Mouse (Mus musculus) forebrain, embryonic 11.5 days (tissue): ENCODE measurements around the gene Gm49368. TPM values are rescaled to one million over a fixed set of nuclear protein-coding genes. Genes with fewer than 3 reads are reported as not detected.

Experiments used
- ATAC-seq: fragments of 200-750 bp; cut with Nextera tagmentation; replicated peaks from 2 replicates; pipeline ENCODE4 v1.8.0; 2017; ENCODE audit warnings: moderate TSS enrichment; ENCODE audit not compliant: low FRiP score
- DNase-seq: peaks from one replicate; pipeline ENCODE4 v3.0.0-alpha.2; 2017; ENCODE audit warnings: low spot score
- H3K27ac ChIP-seq: fragments of 300-500 bp; sonication (generic); 2 replicates; pipeline ENCODE4 v1.5.1; 2014; ENCODE audit warnings: low read depth, low read length
- H3K27me3 ChIP-seq: fragments of 300-500 bp; sonication (generic); 2 replicates; pipeline ENCODE4 v1.6.1; 2014; ENCODE audit warnings: mild to moderate bottlenecking, low read length, mixed read lengths; ENCODE audit not compliant: control insufficient read depth, insufficient read depth
- H3K36me3 ChIP-seq: fragments of 300-500 bp; sonication (generic); 2 replicates; pipeline ENCODE4 v1.6.1; 2014; ENCODE audit warnings: mild to moderate bottlenecking, low read length, moderate library complexity, mixed read lengths; ENCODE audit not compliant: control insufficient read depth, insufficient read depth
- H3K4me1 ChIP-seq: fragments of 300-500 bp; sonication (generic); replicated peaks from 2 replicates; pipeline ENCODE4 v1.6.1; 2014; ENCODE audit warnings: low read length, mixed read lengths; ENCODE audit not compliant: control insufficient read depth, insufficient read depth
- H3K4me2 ChIP-seq: fragments of 300-500 bp; sonication (generic); 2 replicates; pipeline ENCODE4 v1.6.1; 2014; ENCODE audit warnings: low read depth, mild to moderate bottlenecking, low read length, moderate library complexity, mixed read lengths; ENCODE audit not compliant: severe bottlenecking
- H3K4me3 ChIP-seq: fragments of 300-500 bp; sonication (generic); 2 replicates; pipeline ENCODE4 v1.5.1; 2014; ENCODE audit warnings: low read depth, low read length
- H3K9ac ChIP-seq: fragments of 300-500 bp; sonication (generic); 2 replicates; pipeline ENCODE4 v1.6.1; 2014; ENCODE audit warnings: low read length
- H3K9me3 ChIP-seq: fragments of 300-500 bp; sonication (generic); 2 replicates; pipeline ENCODE4 v1.6.1; 2016; ENCODE audit warnings: low read length, mixed read lengths; ENCODE audit not compliant: control insufficient read depth
- WGBS: fragments of 180-500 bp; shearing (Covaris S2); extraction: QIAGEN DNeasy Blood & Tissue Kit; methylation state at CpG from one replicate; pipeline ENCODE4 v1.1.7; 2014; 5-methylcytosine and 5-hydroxymethylcytosine counted together
- polyA plus RNA-seq: library from polyadenylated mRNA; unstranded; fragments of >200 nt; fragmentation: Nextera tagmentation; extraction: Ambion mirVana; gene quantifications from 2 replicates; pipeline ENCODE4 v1.2.1, GENCODE M21; 2014

The Gm49368 gene
- polyA plus RNA-seq, 1 experiment from 2014 or later, result not detected

GRCm38 (mm10) chr7:128063211-128063781 lies 813 bp downstream of the Gm49368 start:
- no peak overlapping the region for H3K9ac ChIP-seq
- H3K4me2 ChIP-seq, result no peak overlapping the region
- ATAC-seq (no peak), DNase-seq (no peak)
- no peaks in the 10 kb centered on the region for H3K36me3 ChIP-seq
- H3K9me3 ChIP-seq, result no peaks in the 10 kb centered on the region
- H3K27me3 ChIP-seq, result no peaks in the 10 kb centered on the region
- 88% methylated on average over 6 of the region's 6 CpGs for WGBS
- no peaks in the 10 kb centered on the region for H3K4me1 ChIP-seq
- no peak overlapping the region for H3K4me3 ChIP-seq
- H3K27ac ChIP-seq, result no peak overlapping the region

DNA sequence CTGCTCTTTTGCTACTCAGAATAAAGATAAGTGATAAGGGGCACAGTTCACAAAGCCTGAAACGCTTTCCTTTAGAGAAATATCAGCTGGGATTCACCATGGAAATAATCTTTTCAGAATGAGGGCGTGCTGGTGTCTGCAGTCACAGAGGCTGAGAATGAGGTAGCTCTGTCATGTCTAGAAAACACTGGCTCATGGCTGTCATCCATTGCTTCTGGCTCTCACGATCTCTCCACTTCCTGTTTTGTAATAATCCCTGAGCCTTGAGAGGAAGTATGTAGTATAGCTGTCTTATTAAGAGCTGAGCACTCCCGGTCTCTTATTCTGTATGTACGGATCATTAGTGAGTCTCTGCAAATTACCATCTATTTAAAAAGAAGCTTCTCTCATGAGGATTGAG lies 3.1 kb downstream of the Gm49368 start:
- WGBS, result 92% methylated on average over 5 of the region's 5 CpGs
- Histone ChIP-seq H3K9me3 (no peaks in the 10 kb centered on the region), H3K9ac (no peak overlapping the region), H3K27me3 (no peaks in the 10 kb centered on the region), H3K4me3 (no peak overlapping the region), H3K4me2 (no peak overlapping the region), H3K27ac (no peak overlapping the region), H3K4me1 (no peaks in the 10 kb centered on the region), H3K36me3 (no peaks in the 10 kb centered on the region)
- ATAC-seq (no peak), DNase-seq (no peak)

- Histone ChIP-seq H3K4me2 (no peak overlapping the region), H3K4me1 (no peaks in the 10 kb centered on the region), H3K27ac (no peak overlapping the region), H3K9ac (no peak overlapping the region), H3K27me3 (no peaks in the 10 kb centered on the region), H3K4me3 (no peak overlapping the region), H3K36me3 (no peaks in the 10 kb centered on the region), H3K9me3 (no peaks in the 10 kb centered on the region)
- no peak for ATAC-seq
- no peak for DNase-seq
- 62% methylated on average over 3 of the region's 3 CpGs for WGBS
These were observed 5.4 kb downstream of the Gm49368 start for GRCm38 (mm10) chr7:128067847-128068246.

- H3K9ac ChIP-seq, result no peak overlapping the region
- no peak overlapping the region for H3K4me3 ChIP-seq
- no peak overlapping the region for H3K27ac ChIP-seq
- DNase-seq, result no peak
- H3K4me1 ChIP-seq, result no peaks in the 10 kb centered on the region
- H3K4me2 ChIP-seq, result no peak overlapping the region
- H3K36me3 ChIP-seq, result no peaks in the 10 kb centered on the region
- no peak for ATAC-seq
- no peaks in the 10 kb centered on the region for H3K27me3 ChIP-seq
- 83% methylated on average over 2 of the region's 2 CpGs for WGBS
- H3K9me3 ChIP-seq, result no peaks in the 10 kb centered on the region
These were observed 7.4 kb downstream of the Gm49368 start for GRCm38 (mm10) chr7:128069844-128070243.

GRCm38 (mm10) chr7:128071816-128072215 lies 9.3 kb downstream of the Gm49368 start:
- DNase-seq (no peak), ATAC-seq (no peak)
- no peaks in the 10 kb centered on the region for H3K9me3 ChIP-seq
- 82% methylated on average over 4 of the region's 4 CpGs for WGBS
- H3K36me3 ChIP-seq, result no peaks in the 10 kb centered on the region
- no peak overlapping the region for H3K27ac ChIP-seq
- no peaks in the 10 kb centered on the region for H3K4me1 ChIP-seq
- H3K4me2 ChIP-seq, result no peak overlapping the region
- no peak overlapping the region for H3K4me3 ChIP-seq
- H3K27me3 ChIP-seq, result no peaks in the 10 kb centered on the region
- no peak overlapping the region for H3K9ac ChIP-seq

- 92% methylated on average over 8 of the region's 8 CpGs for WGBS
- Histone ChIP-seq H3K36me3 (no peaks in the 10 kb centered on the region), H3K4me2 (no peak overlapping the region), H3K9ac (no peak overlapping the region), H3K27ac (no peak overlapping the region), H3K4me1 (no peaks in the 10 kb centered on the region), H3K4me3 (no peak overlapping the region), H3K27me3 (no peaks in the 10 kb centered on the region), H3K9me3 (no peaks in the 10 kb centered on the region)
- ATAC-seq, result no peak
- no peak for DNase-seq
These were observed 17.5 kb downstream of the Gm49368 start for GRCm38 (mm10) chr7:128080012-128080411.

- DNase-seq (no peak), ATAC-seq (no peak)
- WGBS, result 86% methylated on average over 7 of the region's 7 CpGs
These were observed 26.7 kb downstream of the Gm49368 start for GRCm38 (mm10) chr7:128089141-128089540.

GRCm38 (mm10) chr7:128098135-128098534 lies 35.7 kb downstream of the Gm49368 start:
- H3K36me3 ChIP-seq, result no peaks in the 10 kb centered on the region
- DNase-seq (no peak), ATAC-seq (no peak)
- no peak overlapping the region for H3K4me3 ChIP-seq
- H3K4me1 ChIP-seq, result no peaks in the 10 kb centered on the region
- no peaks in the 10 kb centered on the region for H3K27me3 ChIP-seq
- H3K9ac ChIP-seq, result no peak overlapping the region
- H3K9me3 ChIP-seq, result no peaks in the 10 kb centered on the region
- no peak overlapping the region for H3K27ac ChIP-seq
- WGBS, result 81% methylated on average over 1 of the region's 1 CpGs
- no peak overlapping the region for H3K4me2 ChIP-seq

More at GRCm38 (mm10) chr7:128089141-128089540, 26.7 kb downstream of the Gm49368 start:
- H3K4me1 ChIP-seq, result no peaks in the 10 kb centered on the region
- no peak overlapping the region for H3K9ac ChIP-seq
- H3K36me3 ChIP-seq, result no peaks in the 10 kb centered on the region
- no peaks in the 10 kb centered on the region for H3K27me3 ChIP-seq
- no peak overlapping the region for H3K4me2 ChIP-seq
- no peaks in the 10 kb centered on the region for H3K9me3 ChIP-seq
- no peak overlapping the region for H3K27ac ChIP-seq
- H3K4me3 ChIP-seq, result no peak overlapping the region

DNA sequence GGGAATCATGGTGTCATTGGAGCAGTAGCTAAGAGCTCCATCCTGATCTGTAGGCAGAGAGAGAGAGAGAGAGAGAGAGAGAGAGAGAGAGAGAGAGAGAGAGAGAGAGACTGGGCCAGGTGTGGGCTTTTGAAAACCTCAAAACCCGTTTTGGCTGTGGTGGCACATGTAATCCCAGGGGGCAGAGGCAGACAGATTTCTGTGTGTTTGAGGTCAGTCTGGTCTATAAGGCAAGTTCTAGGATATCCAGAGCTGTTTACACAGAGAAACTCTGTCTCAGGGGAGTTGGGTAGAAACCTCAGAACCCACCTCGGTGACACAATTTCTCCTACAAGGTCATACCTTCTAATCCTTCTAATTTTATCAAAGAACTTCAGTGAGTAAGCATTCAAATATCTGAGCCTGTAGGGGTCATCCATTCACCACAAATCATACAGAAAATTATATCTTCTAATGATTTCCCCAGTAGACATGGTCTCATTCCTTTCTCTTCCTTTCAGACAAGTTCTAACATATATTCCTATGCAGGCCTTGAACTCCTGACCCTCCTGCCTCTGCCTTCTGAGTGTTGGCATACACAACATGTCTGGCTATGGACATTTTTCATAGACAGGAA lies 38.4 kb downstream of the Gm49368 start:
- no peaks in the 10 kb centered on the region for H3K36me3 ChIP-seq
- no peak overlapping the region for H3K4me3 ChIP-seq
- H3K9ac ChIP-seq, result no peak overlapping the region
- ATAC-seq, result no peak
- H3K27ac ChIP-seq, result no peak overlapping the region
- no peaks in the 10 kb centered on the region for H3K9me3 ChIP-seq
- H3K4me1 ChIP-seq, result no peaks in the 10 kb centered on the region
- no peak for DNase-seq
- WGBS, result 85% methylated on average over 2 of the region's 2 CpGs
- H3K4me2 ChIP-seq, result no peak overlapping the region
- no peaks in the 10 kb centered on the region for H3K27me3 ChIP-seq
